Mouse (Mus musculus): ENCODE measurements around the gene Klhl5. TPM values are rescaled to one million over a fixed set of nuclear protein-coding genes. Genes with fewer than 3 reads are reported as not detected.

Klhl5 gene
- polyA plus RNA-seq, 1 experiment: 9.9 TPM

DNA sequence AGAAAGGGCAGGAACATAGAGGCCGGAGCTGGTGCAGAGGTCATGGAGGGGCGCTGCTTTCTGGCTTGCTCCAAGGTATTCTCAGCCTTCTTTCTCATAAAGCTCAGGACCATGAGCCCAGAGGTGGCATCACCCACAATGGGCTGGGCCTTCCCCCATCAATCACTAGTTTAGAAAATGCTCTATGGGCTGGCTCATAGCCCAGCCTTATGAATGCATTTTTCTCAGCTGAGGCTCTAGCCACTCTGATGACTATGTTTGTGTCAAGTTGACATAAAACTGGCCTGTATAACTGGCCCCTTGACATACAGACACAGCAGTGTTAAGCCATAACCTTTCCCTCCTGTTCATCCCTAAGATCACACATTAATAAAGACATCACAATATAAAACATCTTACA lies 97.4 kb downstream of the Klhl5 start:
- Histone ChIP-seq H3K79me2 (ENCODE audit: control insufficient read depth, insufficient read depth) (no peaks in the 10 kb centered on the region), H3K36me3 (ENCODE audit: control insufficient read depth, insufficient read depth) (no peaks in the 10 kb centered on the region), H3K4me3 (ENCODE audit: insufficient read depth, poor library complexity, severe bottlenecking) (no peak overlapping the region), H3K79me3 (ENCODE audit: low read depth) (no peaks in the 10 kb centered on the region), H3ac (ENCODE audit: control insufficient read depth, insufficient read length, low read depth) (no peak overlapping the region), H3K27me3 (ENCODE audit: control insufficient read depth, insufficient read depth, insufficient read length) (no peaks in the 10 kb centered on the region)
- no peak for TF ChIP-seq MYOD1 (IDR thresholded peaks at IDR 0.05; ENCODE audit: control insufficient read depth, insufficient read length, low read depth)
- no peak for TF ChIP-seq CEBPB (IDR thresholded peaks at IDR 0.05; ENCODE audit: low read depth)
- TF ChIP-seq USF1 (IDR thresholded peaks at IDR 0.05; ENCODE audit: low read depth): no peak
- no peak for TF ChIP-seq MYOG (IDR thresholded peaks at IDR 0.05; ENCODE audit: control insufficient read depth, extremely low read depth, insufficient read length)
- TF ChIP-seq FOSL1 (IDR thresholded peaks at IDR 0.05; ENCODE audit: insufficient read depth, low read length, poor library complexity, severe bottlenecking): no peak

DNA sequence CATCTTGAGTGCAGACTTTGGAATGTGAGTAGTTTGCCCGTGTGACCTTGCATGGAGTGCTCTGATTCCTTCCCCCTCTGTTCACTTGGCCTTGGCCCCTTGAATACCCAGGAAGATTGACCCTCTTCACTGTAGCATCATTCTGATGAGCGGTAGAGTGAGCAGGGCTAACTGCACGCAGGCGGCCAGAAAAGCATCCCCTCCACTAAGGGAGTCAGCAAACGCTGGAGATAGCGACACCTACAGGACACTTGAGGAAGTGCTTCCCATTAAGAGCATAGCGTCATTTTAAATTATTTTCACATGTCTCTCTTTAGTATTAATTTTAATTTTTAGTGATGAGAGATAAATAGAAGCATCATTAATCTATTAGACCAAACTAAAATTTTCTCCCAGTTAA lies 106.0 kb downstream of the Klhl5 start:
- TF ChIP-seq MYOG (IDR thresholded peaks at IDR 0.05; ENCODE audit: control insufficient read depth, extremely low read depth, insufficient read length) (no peak), CTCF (IDR thresholded peaks at IDR 0.05; ENCODE audit: control insufficient read depth, insufficient read depth, insufficient read length) (peak; percentile 53)

More for the DNA sequence above, 106.0 kb downstream of the Klhl5 start:
- Histone ChIP-seq H3K79me3 (ENCODE audit: low read depth) (no peaks in the 10 kb centered on the region), H3ac (ENCODE audit: control insufficient read depth, insufficient read length, low read depth) (no peak overlapping the region), H3K79me2 (ENCODE audit: control insufficient read depth, insufficient read depth) (no peaks in the 10 kb centered on the region), H3K4me3 (ENCODE audit: insufficient read depth, poor library complexity, severe bottlenecking) (no peak overlapping the region), H3K27me3 (ENCODE audit: control insufficient read depth, insufficient read depth, insufficient read length) (no peaks in the 10 kb centered on the region), H3K36me3 (ENCODE audit: control insufficient read depth, insufficient read depth) (no peaks in the 10 kb centered on the region)

Other genes starting within 250 kb of the Klhl5 start
- 0.01 TPM for gene Tlr1, start 174.0 kb upstream of the Klhl5 start, polyA plus RNA-seq (2012; fragmentation: generic; extraction: Trizol)
- gene Tlr6, start 147.4 kb upstream of the Klhl5 start, polyA plus RNA-seq (2012; fragmentation: generic; extraction: Trizol): 0.87 TPM
- 14.0 TPM for gene Fam114a1, start 137.5 kb upstream of the Klhl5 start, polyA plus RNA-seq (2012; fragmentation: generic; extraction: Trizol)
- not detected for gene Tmem156, start 15.4 kb upstream of the Klhl5 start, polyA plus RNA-seq (2012; fragmentation: generic; extraction: Trizol)
- gene Wdr19, start 92.2 kb downstream of the Klhl5 start, polyA plus RNA-seq (2012; fragmentation: generic; extraction: Trizol): 2.9 TPM
- 14.1 TPM for gene Rfc1, start 228.1 kb downstream of the Klhl5 start, polyA plus RNA-seq (2012; fragmentation: generic; extraction: Trizol)
- 0.02 TPM for gene Klb, start 240.8 kb downstream of the Klhl5 start, polyA plus RNA-seq (2012; fragmentation: generic; extraction: Trizol)

Data from C2C12 (cell line).